Mouse (Mus musculus): ENCODE measurements around the gene Ano9.

The Ano9 gene

GRCm38 (mm10) chr7:141117636-141118035, at the start of gene Ano9:
Gene Ano9 (minus strand): TSS chr7:141117806.
- DNase-seq, result no peak

GRCm38 (mm10) chr7:141164850-141165249, 47.2 kb upstream of the Ano9 start:
- peak; percentile 26 for DNase-seq

DNA sequence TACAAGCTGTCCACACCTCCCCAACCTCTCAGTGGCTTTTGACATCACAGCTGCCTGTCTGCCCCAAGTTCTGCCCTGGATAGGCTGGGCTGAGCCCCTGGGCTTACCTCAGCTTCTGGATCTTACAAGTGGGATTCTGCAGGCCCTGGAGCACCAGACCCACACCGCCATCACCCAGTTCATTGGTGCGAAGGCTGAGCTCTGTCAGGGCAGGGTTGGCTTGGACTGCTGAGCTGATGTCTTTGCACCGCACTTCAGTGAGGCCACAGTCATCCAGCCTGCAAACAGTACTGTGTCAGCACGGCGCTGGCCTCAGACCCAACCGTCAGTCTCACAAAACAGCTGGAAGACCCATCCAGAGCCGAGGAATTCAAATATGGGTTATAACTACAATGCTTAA, 46.8 kb upstream of the Ano9 start:
- no peak for DNase-seq

DNA sequence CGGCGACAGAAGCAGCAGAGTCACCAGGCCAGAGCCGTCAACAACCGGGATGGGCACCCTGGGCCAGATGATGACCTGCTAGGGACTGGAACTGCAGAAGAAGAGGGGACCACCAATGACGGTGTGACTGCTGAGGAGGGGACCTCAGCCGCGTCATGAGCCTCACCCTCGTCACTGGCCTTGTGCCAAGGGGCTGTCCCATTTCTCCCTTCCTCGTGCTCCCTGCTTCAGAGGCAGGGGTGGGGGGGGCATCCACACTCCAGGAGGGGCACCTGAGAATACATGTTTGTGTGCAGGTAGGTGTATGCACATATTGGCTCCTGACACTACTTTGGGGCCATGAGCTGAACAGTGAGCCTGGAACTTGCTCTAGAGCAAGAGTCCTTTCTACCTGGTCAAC, 37.8 kb upstream of the Ano9 start:
- DNase-seq, result no peak

DNA sequence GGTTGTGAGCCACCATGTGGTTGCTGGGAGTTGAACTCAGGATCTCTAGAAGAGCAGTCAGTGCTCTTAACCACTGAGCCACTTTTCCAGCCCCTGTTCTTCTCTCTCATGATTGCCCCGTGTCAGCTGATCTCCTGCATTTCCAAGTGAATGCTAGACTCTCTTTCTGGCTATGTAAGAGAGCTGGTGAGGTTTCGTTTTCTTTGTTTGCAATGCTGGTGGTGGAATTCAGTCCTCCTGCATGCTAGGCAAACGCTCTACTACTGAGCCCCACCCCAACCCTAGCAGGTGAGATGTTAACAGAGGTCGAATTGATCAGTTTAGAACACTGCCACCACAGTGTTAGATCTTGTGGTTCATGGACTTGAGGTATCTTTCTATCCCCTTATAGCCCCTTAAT, 31.0 kb upstream of the Ano9 start:
- no peak for DNase-seq

GRCm38 (mm10) chr7:141147044-141147443, 29.4 kb upstream of the Ano9 start:
- no peak for DNase-seq

- no peak for DNase-seq
Measured at GRCm38 (mm10) chr7:141146043-141146595, 28.5 kb upstream of the Ano9 start.

- no peak for DNase-seq
Measured at GRCm38 (mm10) chr7:141145403-141145802, 27.8 kb upstream of the Ano9 start.

DNA sequence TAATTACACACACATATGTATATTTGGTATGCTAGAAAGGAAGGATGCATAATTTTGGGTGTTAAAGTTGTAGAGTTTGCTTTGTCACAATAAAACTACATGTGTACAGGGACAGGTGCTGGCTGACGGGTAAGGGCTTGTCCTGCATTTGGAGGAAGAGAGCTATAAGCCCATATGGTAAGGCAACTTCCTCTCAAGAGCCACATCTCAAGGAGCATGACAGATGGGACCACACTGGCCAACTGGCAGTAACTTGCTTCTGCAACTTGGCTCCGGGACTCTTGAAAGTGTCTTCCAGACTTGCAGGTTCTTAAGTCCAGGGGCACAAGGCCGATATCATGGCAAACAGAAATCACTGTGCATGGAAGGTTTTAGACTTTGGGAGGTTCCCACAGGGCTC, 27.0 kb upstream of the Ano9 start:
- DNase-seq, result no peak

DNA sequence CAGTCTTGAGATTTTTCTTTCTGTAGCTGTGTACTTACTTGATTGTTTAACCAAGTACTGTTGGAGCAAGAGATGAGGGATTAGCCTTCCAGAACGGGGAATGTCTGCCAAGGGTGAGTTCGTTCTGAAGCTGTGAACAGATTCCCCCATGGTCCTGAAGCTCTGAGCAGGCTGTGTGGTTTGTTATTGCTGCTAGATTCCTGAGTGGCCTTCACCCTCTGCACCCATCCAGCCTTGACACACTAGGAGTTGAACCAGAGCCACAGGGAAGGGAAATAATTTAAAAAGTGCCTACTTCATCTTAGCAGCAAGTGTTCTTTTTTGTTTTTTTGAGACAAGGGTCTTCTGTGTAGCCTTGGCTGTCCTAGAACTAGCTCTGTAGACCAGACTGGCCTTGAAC, 26.3 kb upstream of the Ano9 start:
- no peak for DNase-seq

GRCm38 (mm10) chr7:141143112-141143511, 25.5 kb upstream of the Ano9 start:
- no peak for DNase-seq

- no peak for DNase-seq
Measured at GRCm38 (mm10) chr7:141141326-141141725, 23.7 kb upstream of the Ano9 start.

DNA sequence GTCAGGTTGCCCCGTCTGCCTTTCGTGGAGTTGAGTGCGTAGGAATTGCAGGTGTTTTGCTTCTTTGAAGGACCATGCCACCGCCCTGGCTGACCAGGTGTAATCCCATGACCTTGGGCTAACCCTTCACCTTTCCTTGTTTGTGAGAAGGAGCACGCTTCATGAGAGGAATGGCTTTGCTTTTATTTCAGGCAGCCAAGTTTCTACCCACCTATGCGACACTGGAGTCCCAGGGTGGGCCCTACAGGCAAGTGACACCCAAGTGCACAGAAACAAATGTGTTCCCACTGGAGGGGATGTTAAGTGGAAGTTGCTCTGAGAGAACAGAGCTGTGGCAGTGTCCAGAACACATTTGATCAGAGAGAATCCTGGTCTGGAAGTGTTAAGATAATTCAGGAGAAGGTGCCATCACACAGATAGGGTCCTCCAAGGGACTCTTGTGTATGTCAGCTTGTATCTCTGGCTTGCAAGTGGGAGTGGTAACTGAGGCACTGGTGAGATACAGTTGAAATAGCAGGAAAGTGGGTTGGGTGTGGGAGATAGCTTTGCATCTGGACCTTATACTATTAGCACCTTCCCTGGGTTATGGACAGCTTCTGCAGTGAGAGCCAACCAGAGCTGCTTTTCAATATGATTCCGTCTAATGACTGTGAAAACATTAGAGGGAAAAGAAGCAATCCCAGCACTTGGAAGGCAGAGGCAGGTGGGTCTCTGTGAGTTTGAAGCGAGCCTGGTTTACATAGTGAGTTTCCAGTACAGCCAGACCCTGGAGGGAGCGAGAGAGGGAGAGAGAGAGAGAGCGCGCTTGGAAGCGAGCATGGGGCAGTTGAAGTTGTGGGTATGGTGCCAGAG, 14.5 kb upstream of the Ano9 start:
- DNase-seq, result no peak

- peak; percentile 94 for DNase-seq
Measured at GRCm38 (mm10) chr7:141131024-141131820, 13.6 kb upstream of the Ano9 start.

GRCm38 (mm10) chr7:141123517-141123856, 5.9 kb upstream of the Ano9 start:
- DNase-seq, result no peak

DNA sequence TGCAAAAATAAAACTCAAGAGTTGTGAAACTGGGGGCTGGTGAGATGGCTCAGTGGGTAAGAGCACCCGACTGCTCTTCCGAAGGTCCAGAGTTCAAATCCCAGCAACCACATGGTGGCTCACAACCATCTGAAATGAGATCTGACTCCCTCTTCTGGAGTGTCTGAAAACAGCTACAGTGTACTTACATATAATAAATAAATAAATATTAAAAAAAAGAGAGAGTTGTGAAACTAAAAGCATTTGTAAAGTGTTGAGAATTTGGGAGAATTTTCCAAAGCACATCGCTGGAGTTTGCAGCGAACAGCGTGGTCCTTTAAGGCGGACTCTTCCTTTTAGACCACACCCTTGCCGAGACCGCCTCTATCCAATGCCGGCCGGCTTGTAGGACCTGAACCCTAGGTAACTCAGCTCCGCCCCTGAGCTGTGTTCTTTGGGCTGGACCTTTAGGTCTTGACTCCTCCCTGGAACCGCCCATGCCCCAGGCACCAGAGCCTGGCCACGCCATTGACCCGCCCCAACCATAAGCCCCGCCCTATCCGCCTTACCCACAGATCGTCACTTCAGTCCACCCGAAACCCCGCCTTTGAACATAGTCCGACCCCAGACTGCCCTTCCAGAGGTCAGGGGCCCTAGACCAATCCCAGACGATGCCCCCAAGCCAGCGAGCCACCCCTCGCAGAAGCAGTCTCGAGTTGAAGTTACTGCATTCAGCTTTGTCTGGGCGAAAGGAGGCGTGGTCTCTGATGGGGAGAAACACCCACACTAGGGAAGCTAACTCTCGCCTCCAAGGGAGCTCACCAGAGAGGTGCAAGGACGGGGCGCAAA, 5.3 kb upstream of the Ano9 start:
- peak; percentile 93 for DNase-seq

DNA sequence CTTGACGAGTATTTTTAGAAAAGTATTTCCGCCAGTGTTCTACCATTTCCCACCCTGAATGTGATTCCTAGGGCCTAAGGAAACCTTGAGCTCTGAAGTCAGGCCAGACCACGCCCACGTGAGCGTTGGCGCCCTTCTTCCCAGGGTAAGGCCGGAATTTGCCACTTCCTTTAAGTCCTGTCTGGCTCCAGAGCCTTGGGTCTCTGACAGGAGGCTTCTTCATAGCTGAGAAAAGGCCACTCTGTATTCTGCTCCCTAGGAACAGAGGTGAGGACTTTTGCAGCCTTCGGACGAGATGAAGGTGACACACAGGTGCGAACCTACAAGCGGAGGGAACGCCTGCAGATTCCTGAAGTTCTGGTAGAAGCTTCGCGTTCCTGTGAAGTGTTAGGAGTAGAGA, 4.6 kb upstream of the Ano9 start, which contains the start of gene Ptdss2:
Gene Ptdss2 (plus strand): TSS at position 138 of the 400 bp plus-strand sequence.
- no peak for DNase-seq

- DNase-seq, result no peak
Measured at GRCm38 (mm10) chr7:141121051-141121531, 3.5 kb upstream of the Ano9 start.

DNA sequence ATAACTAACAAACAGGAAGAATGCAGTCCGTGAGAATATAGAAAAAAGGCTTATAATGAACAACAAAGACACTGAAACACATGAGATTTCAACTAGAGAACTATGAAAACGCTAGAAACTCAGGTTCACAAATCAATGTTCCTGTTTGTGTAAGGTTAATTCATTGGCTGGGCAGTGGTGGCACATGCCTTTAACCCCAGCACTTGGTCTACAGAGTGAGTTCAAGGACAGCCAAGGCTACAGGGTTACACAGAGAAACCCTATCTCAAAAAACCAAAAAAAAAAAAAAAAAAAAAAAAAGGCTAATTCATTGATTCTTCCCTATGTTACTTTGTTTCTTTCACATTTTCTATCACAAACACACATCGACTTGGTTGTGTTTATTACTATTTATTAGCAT, 3.0 kb upstream of the Ano9 start:
- no peak for DNase-seq

DNA sequence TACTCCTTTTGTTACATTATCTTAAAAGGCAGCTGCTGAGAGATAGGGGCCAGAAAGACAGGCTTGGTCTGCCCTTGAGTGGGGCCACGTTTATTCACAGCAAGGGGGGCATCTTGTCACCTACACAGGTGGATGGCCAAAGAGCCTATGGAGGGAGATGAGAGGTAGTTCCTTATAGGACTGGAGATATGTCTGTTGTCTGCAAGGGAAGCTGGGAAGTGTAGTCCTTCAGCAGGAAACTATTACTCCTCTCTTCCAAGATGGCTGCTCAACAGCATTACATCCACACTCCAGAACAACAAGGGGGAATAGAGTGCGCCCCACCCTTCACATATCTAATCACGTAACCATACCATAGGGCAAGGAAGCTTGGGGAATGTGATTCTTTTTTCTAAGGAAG, 1.9 kb upstream of the Ano9 start:
- DNase-seq, result no peak

DNA sequence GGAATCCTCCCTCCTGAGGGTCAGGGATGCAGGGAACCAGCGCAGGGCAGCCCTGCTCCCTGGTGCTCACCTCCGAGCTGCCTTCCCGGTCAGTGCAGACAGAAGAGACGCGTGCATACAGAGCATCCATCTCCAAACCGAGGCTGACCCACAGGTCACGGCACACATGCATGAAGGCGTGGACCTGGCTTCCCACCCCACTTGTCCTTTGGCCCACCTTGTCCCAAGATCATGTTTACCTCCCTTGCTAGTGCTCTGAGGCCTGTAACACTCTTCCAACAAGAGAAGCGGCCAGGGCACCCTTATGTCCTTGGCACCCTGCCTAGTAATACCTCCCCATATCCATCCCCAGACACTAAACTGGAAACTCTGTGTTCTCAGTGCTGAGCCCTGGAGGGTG, 1.7 kb downstream of the Ano9 start:
- no peak for DNase-seq

GRCm38 (mm10) chr7:141103161-141103560, 14.4 kb downstream of the Ano9 start:
- DNase-seq, result no peak

All from right cerebral cortex, adult 18-20 months (tissue).